Mouse (Mus musculus): ENCODE data around the gene Fbxl17.

DNA sequence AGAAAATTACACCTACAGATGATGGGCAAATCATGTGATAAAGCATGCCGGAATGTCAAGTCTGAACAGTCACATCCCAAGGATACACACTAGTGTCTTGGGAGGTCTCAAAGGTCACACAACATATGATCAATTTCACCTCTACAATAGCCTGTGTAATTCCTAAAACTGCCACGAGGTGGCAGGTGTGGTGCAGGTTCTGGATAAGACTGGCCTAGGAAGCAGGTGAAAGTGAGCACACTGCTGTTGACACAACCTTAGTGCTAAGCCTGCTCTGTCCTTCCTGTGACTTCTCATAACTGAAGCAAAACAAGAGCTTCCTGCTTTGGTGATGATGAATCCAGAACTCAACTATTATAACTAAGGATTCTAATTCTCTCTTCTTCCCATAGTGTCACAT, 175.8 kb downstream of the Fbxl17 start:
- no peak for TF ChIP-seq CTCF (IDR thresholded peaks at IDR 0.05; ENCODE audit: borderline replicate concordance, control insufficient read depth, extremely low read depth, insufficient read depth, low read length, poor library complexity)
- TF ChIP-seq POLR2A (IDR thresholded peaks at IDR 0.05; ENCODE audit: control insufficient read depth, extremely low read depth, insufficient read depth, low read length, poor library complexity) = no peak
